Mouse (Mus musculus): ENCODE results near the gene Clip4. TPM values are rescaled to one million over a fixed set of nuclear protein-coding genes. Genes with fewer than 3 reads are reported as not detected.

Gene Clip4
- polyA plus RNA-seq, 1 experiment from 2014 or later, result 6.0 TPM

- no peaks in the 10 kb centered on the region for H3K4me1 ChIP-seq (replicated peaks; ENCODE audit: control insufficient read depth, insufficient read depth, low read length)
- 56% methylated on average over 5 of the region's 5 CpGs for WGBS
- no peak for ATAC-seq (ENCODE audit: low read depth)
- no peaks in the 10 kb centered on the region for H3K36me3 ChIP-seq (ENCODE audit: control insufficient read depth, insufficient read depth, low read length)
- no peaks in the 10 kb centered on the region for H3K9me3 ChIP-seq (ENCODE audit: control insufficient read depth, low read length)
- H3K9ac ChIP-seq (ENCODE audit: low read length), result no peak overlapping the region
- H3K27me3 ChIP-seq (ENCODE audit: control insufficient read depth, insufficient read depth, low read depth, low read length), result no peaks in the 10 kb centered on the region
- H3K4me3 ChIP-seq (ENCODE audit: low read length), result no peak overlapping the region
- no peak overlapping the region for H3K4me2 ChIP-seq (ENCODE audit: low read depth, low read length)
- H3K27ac ChIP-seq (ENCODE audit: low read length), result no peak overlapping the region
Measured at GRCm38 (mm10) chr17:71865437-71865836, 97.2 kb downstream of the Clip4 start.

GRCm38 (mm10) chr17:71867892-71868291 lies 99.6 kb downstream of the Clip4 start:
- Histone ChIP-seq H3K9ac (ENCODE audit: low read length) (no peak overlapping the region), H3K27me3 (ENCODE audit: control insufficient read depth, insufficient read depth, low read depth, low read length) (no peaks in the 10 kb centered on the region), H3K27ac (ENCODE audit: low read length) (no peak overlapping the region), H3K9me3 (ENCODE audit: control insufficient read depth, low read length) (no peaks in the 10 kb centered on the region), H3K4me2 (ENCODE audit: low read depth, low read length) (no peak overlapping the region), H3K36me3 (ENCODE audit: control insufficient read depth, insufficient read depth, low read length) (no peaks in the 10 kb centered on the region), H3K4me3 (ENCODE audit: low read length) (no peak overlapping the region), H3K4me1 (replicated peaks; ENCODE audit: control insufficient read depth, insufficient read depth, low read length) (no peaks in the 10 kb centered on the region)
- ATAC-seq (ENCODE audit: low read depth), result no peak
- 85% methylated on average over 2 of the region's 2 CpGs for WGBS

DNA sequence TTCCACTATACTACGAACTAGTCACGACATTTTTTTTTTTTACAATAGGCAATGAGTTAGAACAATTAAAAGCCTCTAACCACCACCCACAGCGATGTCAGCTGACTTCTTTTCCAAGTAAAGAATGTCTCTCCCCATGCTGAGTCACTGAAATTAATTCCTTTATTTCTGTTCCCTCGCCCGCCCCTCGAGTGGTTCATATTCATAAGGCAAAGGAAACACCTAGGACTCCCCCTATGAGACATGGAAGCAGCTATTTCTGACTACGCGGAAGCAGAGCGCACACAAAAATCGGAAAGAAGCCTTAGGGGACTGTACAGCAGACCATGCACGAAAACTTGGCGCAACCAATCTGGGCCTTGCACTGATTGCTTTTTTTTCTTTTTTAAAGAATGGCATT lies 100.6 kb downstream of the Clip4 start:
- no peaks in the 10 kb centered on the region for H3K4me1 ChIP-seq (replicated peaks; ENCODE audit: control insufficient read depth, insufficient read depth, low read length)
- H3K9ac ChIP-seq (ENCODE audit: low read length), result no peak overlapping the region
- no peak overlapping the region for H3K27ac ChIP-seq (ENCODE audit: low read length)
- H3K36me3 ChIP-seq (ENCODE audit: control insufficient read depth, insufficient read depth, low read length), result no peaks in the 10 kb centered on the region
- 85% methylated on average over 12 of the region's 12 CpGs for WGBS
- H3K4me3 ChIP-seq (ENCODE audit: low read length), result no peak overlapping the region
- H3K9me3 ChIP-seq (ENCODE audit: control insufficient read depth, low read length), result no peaks in the 10 kb centered on the region
- H3K4me2 ChIP-seq (ENCODE audit: low read depth, low read length), result no peak overlapping the region
- ATAC-seq (ENCODE audit: low read depth), result no peak
- H3K27me3 ChIP-seq (ENCODE audit: control insufficient read depth, insufficient read depth, low read depth, low read length), result no peaks in the 10 kb centered on the region

DNA sequence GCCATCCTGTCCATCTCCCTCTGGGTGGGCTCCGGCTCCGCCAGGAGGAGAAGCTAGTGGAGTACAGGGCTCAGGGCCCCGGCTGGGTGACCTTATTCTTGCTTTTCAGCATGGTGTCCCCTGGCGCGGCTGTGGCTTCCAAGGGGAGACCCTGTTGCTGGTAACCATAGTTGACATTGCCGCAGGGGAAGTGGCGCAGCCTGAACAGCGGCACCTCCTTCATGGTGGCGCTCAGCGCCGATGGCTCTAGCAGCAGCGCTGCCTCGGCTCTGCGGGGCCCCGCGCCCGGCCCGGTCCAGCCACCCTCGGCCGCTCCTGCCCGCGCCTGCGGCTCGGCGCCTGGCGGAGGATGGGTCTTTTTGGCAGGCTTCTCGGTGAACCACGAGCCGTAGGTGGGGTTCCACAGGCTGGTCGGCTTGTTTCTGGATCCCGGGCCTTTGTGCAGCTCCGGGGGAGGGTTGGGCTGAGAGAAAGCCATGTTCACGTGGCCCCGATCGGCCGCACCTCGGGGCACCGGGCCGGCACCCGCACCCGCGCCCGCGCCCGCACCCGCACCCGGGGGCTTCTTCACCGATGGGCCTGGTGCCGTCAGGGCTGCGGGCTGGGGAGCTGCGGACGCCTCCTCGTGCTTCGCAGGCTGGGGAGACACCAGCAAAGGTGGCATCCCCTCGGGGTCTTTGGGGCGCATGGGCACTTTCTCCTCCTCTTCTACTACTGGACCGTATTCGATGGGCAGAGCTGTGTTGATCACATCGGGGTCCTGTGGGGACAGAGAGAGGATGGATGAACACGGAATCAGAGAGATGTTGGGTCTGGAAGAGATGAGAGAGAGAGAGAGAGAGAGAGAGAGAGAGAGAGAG lies 101.3 kb downstream of the Clip4 start:
- no peaks in the 10 kb centered on the region for H3K27me3 ChIP-seq (ENCODE audit: control insufficient read depth, insufficient read depth, low read depth, low read length)
- no peak overlapping the region for H3K27ac ChIP-seq (ENCODE audit: low read length)
- peak; percentile 83 for ATAC-seq (ENCODE audit: low read depth)
- 6% methylated on average over 60 of the region's 60 CpGs for WGBS
- H3K9me3 ChIP-seq (ENCODE audit: control insufficient read depth, low read length), result no peaks in the 10 kb centered on the region
- peak overlapping the region; percentile 45 for H3K4me3 ChIP-seq (ENCODE audit: low read length)
- H3K4me1 ChIP-seq (replicated peaks; ENCODE audit: control insufficient read depth, insufficient read depth, low read length), result no peaks in the 10 kb centered on the region
- H3K9ac ChIP-seq (ENCODE audit: low read length), result peak overlapping the region; percentile 65
- H3K36me3 ChIP-seq (ENCODE audit: control insufficient read depth, insufficient read depth, low read length), result no peaks in the 10 kb centered on the region
- peak overlapping the region; percentile 86 for H3K4me2 ChIP-seq (ENCODE audit: low read depth, low read length)

DNA sequence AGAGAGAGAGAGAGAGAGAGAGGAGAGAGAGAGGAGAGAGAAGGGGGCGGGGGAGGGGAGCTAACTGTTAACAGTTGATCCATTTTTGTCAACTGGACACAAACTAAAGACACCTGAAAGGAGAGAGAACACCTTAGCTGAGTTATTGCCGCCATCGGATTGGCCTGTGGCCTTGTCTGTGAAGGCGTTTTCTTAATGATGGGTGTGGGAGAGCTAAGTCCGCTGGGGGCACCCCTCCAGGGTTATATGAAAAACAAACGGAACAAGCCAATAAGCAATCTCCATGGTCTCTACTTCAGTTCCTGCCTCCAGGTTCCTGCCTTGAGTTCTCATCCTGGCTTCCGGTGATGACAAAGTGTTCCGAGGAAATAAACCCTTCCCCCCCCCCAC lies 102.0 kb downstream of the Clip4 start:
- Histone ChIP-seq H3K27ac (ENCODE audit: low read length) (no peak overlapping the region), H3K9me3 (ENCODE audit: control insufficient read depth, low read length) (no peaks in the 10 kb centered on the region), H3K4me2 (ENCODE audit: low read depth, low read length) (no peak overlapping the region), H3K27me3 (ENCODE audit: control insufficient read depth, insufficient read depth, low read depth, low read length) (no peaks in the 10 kb centered on the region), H3K4me1 (replicated peaks; ENCODE audit: control insufficient read depth, insufficient read depth, low read length) (no peaks in the 10 kb centered on the region), H3K9ac (ENCODE audit: low read length) (no peak overlapping the region), H3K36me3 (ENCODE audit: control insufficient read depth, insufficient read depth, low read length) (no peaks in the 10 kb centered on the region), H3K4me3 (ENCODE audit: low read length) (no peak overlapping the region)
- 87% methylated on average over 8 of the region's 8 CpGs for WGBS
- no peak for ATAC-seq (ENCODE audit: low read depth)

- WGBS, result 78% methylated on average over 1 of the region's 1 CpGs
- Histone ChIP-seq H3K9ac (ENCODE audit: low read length) (no peak overlapping the region), H3K27me3 (ENCODE audit: control insufficient read depth, insufficient read depth, low read depth, low read length) (no peaks in the 10 kb centered on the region), H3K36me3 (ENCODE audit: control insufficient read depth, insufficient read depth, low read length) (no peaks in the 10 kb centered on the region), H3K4me2 (ENCODE audit: low read depth, low read length) (no peak overlapping the region), H3K4me3 (ENCODE audit: low read length) (no peak overlapping the region), H3K9me3 (ENCODE audit: control insufficient read depth, low read length) (no peaks in the 10 kb centered on the region), H3K4me1 (replicated peaks; ENCODE audit: control insufficient read depth, insufficient read depth, low read length) (no peaks in the 10 kb centered on the region), H3K27ac (ENCODE audit: low read length) (no peak overlapping the region)
- no peak for ATAC-seq (ENCODE audit: low read depth)
Measured at GRCm38 (mm10) chr17:71870641-71871040, 102.4 kb downstream of the Clip4 start.

GRCm38 (mm10) chr17:71871981-71872380 lies 103.7 kb downstream of the Clip4 start:
- no peaks in the 10 kb centered on the region for H3K9me3 ChIP-seq (ENCODE audit: control insufficient read depth, low read length)
- no peak overlapping the region for H3K27ac ChIP-seq (ENCODE audit: low read length)
- H3K36me3 ChIP-seq (ENCODE audit: control insufficient read depth, insufficient read depth, low read length), result no peaks in the 10 kb centered on the region
- H3K27me3 ChIP-seq (ENCODE audit: control insufficient read depth, insufficient read depth, low read depth, low read length), result no peaks in the 10 kb centered on the region
- no peak overlapping the region for H3K4me3 ChIP-seq (ENCODE audit: low read length)
- H3K9ac ChIP-seq (ENCODE audit: low read length), result no peak overlapping the region
- no peak overlapping the region for H3K4me2 ChIP-seq (ENCODE audit: low read depth, low read length)
- WGBS, result 70% methylated on average over 7 of the region's 7 CpGs
- ATAC-seq (ENCODE audit: low read depth), result no peak
- no peaks in the 10 kb centered on the region for H3K4me1 ChIP-seq (replicated peaks; ENCODE audit: control insufficient read depth, insufficient read depth, low read length)

GRCm38 (mm10) chr17:71872976-71873375 lies 104.7 kb downstream of the Clip4 start:
- Histone ChIP-seq H3K4me2 (ENCODE audit: low read depth, low read length) (no peak overlapping the region), H3K9ac (ENCODE audit: low read length) (no peak overlapping the region), H3K27ac (ENCODE audit: low read length) (no peak overlapping the region), H3K4me1 (replicated peaks; ENCODE audit: control insufficient read depth, insufficient read depth, low read length) (no peaks in the 10 kb centered on the region), H3K27me3 (ENCODE audit: control insufficient read depth, insufficient read depth, low read depth, low read length) (no peaks in the 10 kb centered on the region), H3K4me3 (ENCODE audit: low read length) (no peak overlapping the region), H3K9me3 (ENCODE audit: control insufficient read depth, low read length) (no peaks in the 10 kb centered on the region), H3K36me3 (ENCODE audit: control insufficient read depth, insufficient read depth, low read length) (no peaks in the 10 kb centered on the region)
- WGBS, result 58% methylated on average over 5 of the region's 5 CpGs
- no peak for ATAC-seq (ENCODE audit: low read depth)

GRCm38 (mm10) chr17:71874077-71874476 lies 105.8 kb downstream of the Clip4 start:
- Histone ChIP-seq H3K4me3 (ENCODE audit: low read length) (no peak overlapping the region), H3K27me3 (ENCODE audit: control insufficient read depth, insufficient read depth, low read depth, low read length) (no peaks in the 10 kb centered on the region), H3K36me3 (ENCODE audit: control insufficient read depth, insufficient read depth, low read length) (no peaks in the 10 kb centered on the region), H3K9me3 (ENCODE audit: control insufficient read depth, low read length) (no peaks in the 10 kb centered on the region), H3K4me1 (replicated peaks; ENCODE audit: control insufficient read depth, insufficient read depth, low read length) (no peaks in the 10 kb centered on the region), H3K27ac (ENCODE audit: low read length) (no peak overlapping the region), H3K9ac (ENCODE audit: low read length) (no peak overlapping the region), H3K4me2 (ENCODE audit: low read depth, low read length) (no peak overlapping the region)
- no peak for ATAC-seq (ENCODE audit: low read depth)
- 31% methylated on average over 6 of the region's 6 CpGs for WGBS

Measured in lung, embryonic 16.5 days (tissue).